13 mouse cellular contexts compared by ENCODE assay signal in genomic region chr15:88083911-88084310, GRCm38 (mm10).
"Had no signal": no experiment of that assay in that cellular context is flagged by ENCODE, and none has a peak within 500 bp of the region (broad histone marks: within the 10 kb centered on the region; RNA-seq: fewer than 3 reads in every experiment).

No protein-coding gene starts in this region.

- H3K4me1 ChIP-seq: limb, embryonic 13.5 days; megakaryocyte, embryonic 14.5 days; midbrain, embryonic 15.5 days; neural tube, embryonic 12.5 days had no signal

- H3K9ac ChIP-seq: limb, embryonic 13.5 days; liver, embryonic 14.5 days; midbrain, embryonic 15.5 days; neural tube, embryonic 12.5 days had no signal

- H3K27me3 ChIP-seq: limb, embryonic 13.5 days; megakaryocyte, embryonic 14.5 days; midbrain, embryonic 15.5 days; neural tube, embryonic 12.5 days had no signal

- DNase-seq: kidney, adult 2 months; left cerebral cortex, postnatal 4 days; right cerebral cortex, adult 18-20 months; right cerebral cortex, postnatal 25 days; thymus, postnatal 36 days had no signal

- H3K36me3 ChIP-seq: limb, embryonic 13.5 days; midbrain, embryonic 15.5 days; neural tube, embryonic 12.5 days had no signal

- ATAC-seq: intestine, embryonic 16.5 days; midbrain, embryonic 15.5 days had no signal

- H3K27ac ChIP-seq: limb, embryonic 13.5 days; liver, embryonic 14.5 days; macrophage; midbrain, embryonic 15.5 days; neural tube, embryonic 12.5 days had no signal

- H3K9me3 ChIP-seq: limb, embryonic 13.5 days; midbrain, embryonic 15.5 days; neural tube, embryonic 12.5 days had no signal

- H3K4me2 ChIP-seq: limb, embryonic 13.5 days; midbrain, embryonic 11.5 days; midbrain, embryonic 15.5 days; neural tube, embryonic 12.5 days had no signal

- H3K4me3 ChIP-seq: limb, embryonic 13.5 days; megakaryocyte, embryonic 14.5 days; midbrain, embryonic 15.5 days; neural tube, embryonic 12.5 days had no signal
